Mouse (Mus musculus): ENCODE measurements around the gene Adra1b. TPM values are rescaled to one million over a fixed set of nuclear protein-coding genes. Genes with fewer than 3 reads are reported as not detected.

Adra1b gene
- polyA plus RNA-seq, 1 experiment: not detected

- Histone ChIP-seq H3K27me3 (ENCODE audit: control insufficient read depth, insufficient read depth, low read length, poor library complexity, severe bottlenecking) (peaks cover 7% of the 10 kb centered on the region), H3K4me3 (ENCODE audit: low read depth, low read length) (no peak overlapping the region), H3K9ac (ENCODE audit: low read depth, poor library complexity, severe bottlenecking) (no peak overlapping the region), H3K36me3 (ENCODE audit: control insufficient read depth, insufficient read depth, low read length, poor library complexity, severe bottlenecking) (no peaks in the 10 kb centered on the region), H3K4me1 (ENCODE audit: control insufficient read depth, insufficient read depth, low read length) (no peaks in the 10 kb centered on the region), H3K9me3 (replicated peaks; ENCODE audit: control insufficient read depth, insufficient read depth, low read length, poor library complexity, severe bottlenecking) (no peaks in the 10 kb centered on the region), H3K27ac (ENCODE audit: insufficient read depth, low read length) (no peak overlapping the region)
- TF ChIP-seq POLR2A (IDR thresholded peaks at IDR 0.05; ENCODE audit: insufficient read depth, low read length): no peak
- no peak for TF ChIP-seq CTCF (IDR thresholded peaks at IDR 0.05; ENCODE audit: low read depth, low read length)
- no peak for TF ChIP-seq EP300 (IDR thresholded peaks at IDR 0.05; ENCODE audit: insufficient read depth, low read depth, low read length)
Measured at GRCm38 (mm10) chr11:43840491-43840890, 60.5 kb downstream of the Adra1b start.

GRCm38 (mm10) chr11:43835880-43836740 lies 64.9 kb downstream of the Adra1b start:
- Histone ChIP-seq H3K27me3 (ENCODE audit: control insufficient read depth, insufficient read depth, low read length, poor library complexity, severe bottlenecking) (peaks cover 13% of the 10 kb centered on the region), H3K4me3 (ENCODE audit: low read depth, low read length) (peak overlapping the region; percentile 47), H3K36me3 (ENCODE audit: control insufficient read depth, insufficient read depth, low read length, poor library complexity, severe bottlenecking) (no peaks in the 10 kb centered on the region), H3K4me1 (ENCODE audit: control insufficient read depth, insufficient read depth, low read length) (no peaks in the 10 kb centered on the region), H3K27ac (ENCODE audit: insufficient read depth, low read length) (no peak overlapping the region), H3K9ac (ENCODE audit: low read depth, poor library complexity, severe bottlenecking) (peak overlapping the region; percentile 22), H3K9me3 (replicated peaks; ENCODE audit: control insufficient read depth, insufficient read depth, low read length, poor library complexity, severe bottlenecking) (no peaks in the 10 kb centered on the region)
- TF ChIP-seq CTCF (IDR thresholded peaks at IDR 0.05; ENCODE audit: low read depth, low read length): peak; percentile 38
- TF ChIP-seq EP300 (IDR thresholded peaks at IDR 0.05; ENCODE audit: insufficient read depth, low read depth, low read length): no peak

- TF ChIP-seq POLR2A (IDR thresholded peaks at IDR 0.05; ENCODE audit: insufficient read depth, low read length) (no peak), CTCF (IDR thresholded peaks at IDR 0.05; ENCODE audit: low read depth, low read length) (no peak), EP300 (IDR thresholded peaks at IDR 0.05; ENCODE audit: insufficient read depth, low read depth, low read length) (no peak)
- Histone ChIP-seq H3K9ac (ENCODE audit: low read depth, poor library complexity, severe bottlenecking) (no peak overlapping the region), H3K27me3 (ENCODE audit: control insufficient read depth, insufficient read depth, low read length, poor library complexity, severe bottlenecking) (peaks cover 13% of the 10 kb centered on the region), H3K4me3 (ENCODE audit: low read depth, low read length) (peak overlapping the region; percentile 47), H3K36me3 (ENCODE audit: control insufficient read depth, insufficient read depth, low read length, poor library complexity, severe bottlenecking) (no peaks in the 10 kb centered on the region), H3K9me3 (replicated peaks; ENCODE audit: control insufficient read depth, insufficient read depth, low read length, poor library complexity, severe bottlenecking) (no peaks in the 10 kb centered on the region), H3K27ac (ENCODE audit: insufficient read depth, low read length) (no peak overlapping the region), H3K4me1 (ENCODE audit: control insufficient read depth, insufficient read depth, low read length) (no peaks in the 10 kb centered on the region)
Measured at GRCm38 (mm10) chr11:43835456-43835855, 65.6 kb downstream of the Adra1b start.

- H3K27ac ChIP-seq (ENCODE audit: insufficient read depth, low read length): no peak overlapping the region
- no peaks in the 10 kb centered on the region for H3K9me3 ChIP-seq (replicated peaks; ENCODE audit: control insufficient read depth, insufficient read depth, low read length, poor library complexity, severe bottlenecking)
- TF ChIP-seq CTCF (IDR thresholded peaks at IDR 0.05; ENCODE audit: low read depth, low read length): no peak
- no peak for TF ChIP-seq POLR2A (IDR thresholded peaks at IDR 0.05; ENCODE audit: insufficient read depth, low read length)
- TF ChIP-seq EP300 (IDR thresholded peaks at IDR 0.05; ENCODE audit: insufficient read depth, low read depth, low read length): no peak
- no peak overlapping the region for H3K9ac ChIP-seq (ENCODE audit: low read depth, poor library complexity, severe bottlenecking)
- no peak overlapping the region for H3K4me3 ChIP-seq (ENCODE audit: low read depth, low read length)
- H3K27me3 ChIP-seq (ENCODE audit: control insufficient read depth, insufficient read depth, low read length, poor library complexity, severe bottlenecking): peaks cover 13% of the 10 kb centered on the region
- no peaks in the 10 kb centered on the region for H3K36me3 ChIP-seq (ENCODE audit: control insufficient read depth, insufficient read depth, low read length, poor library complexity, severe bottlenecking)
- no peaks in the 10 kb centered on the region for H3K4me1 ChIP-seq (ENCODE audit: control insufficient read depth, insufficient read depth, low read length)
Measured at GRCm38 (mm10) chr11:43834531-43834930, 66.5 kb downstream of the Adra1b start.

- Histone ChIP-seq H3K27me3 (ENCODE audit: control insufficient read depth, insufficient read depth, low read length, poor library complexity, severe bottlenecking) (peaks cover 8% of the 10 kb centered on the region), H3K27ac (ENCODE audit: insufficient read depth, low read length) (no peak overlapping the region), H3K9ac (ENCODE audit: low read depth, poor library complexity, severe bottlenecking) (no peak overlapping the region), H3K9me3 (replicated peaks; ENCODE audit: control insufficient read depth, insufficient read depth, low read length, poor library complexity, severe bottlenecking) (no peaks in the 10 kb centered on the region), H3K4me3 (ENCODE audit: low read depth, low read length) (no peak overlapping the region), H3K4me1 (ENCODE audit: control insufficient read depth, insufficient read depth, low read length) (no peaks in the 10 kb centered on the region), H3K36me3 (ENCODE audit: control insufficient read depth, insufficient read depth, low read length, poor library complexity, severe bottlenecking) (no peaks in the 10 kb centered on the region)
- no peak for TF ChIP-seq POLR2A (IDR thresholded peaks at IDR 0.05; ENCODE audit: insufficient read depth, low read length)
- TF ChIP-seq EP300 (IDR thresholded peaks at IDR 0.05; ENCODE audit: insufficient read depth, low read depth, low read length): no peak
- TF ChIP-seq CTCF (IDR thresholded peaks at IDR 0.05; ENCODE audit: low read depth, low read length): no peak
Measured at GRCm38 (mm10) chr11:43831530-43831929, 69.5 kb downstream of the Adra1b start.

- Histone ChIP-seq H3K4me3 (ENCODE audit: low read depth, low read length) (no peak overlapping the region), H3K9ac (ENCODE audit: low read depth, poor library complexity, severe bottlenecking) (no peak overlapping the region), H3K36me3 (ENCODE audit: control insufficient read depth, insufficient read depth, low read length, poor library complexity, severe bottlenecking) (no peaks in the 10 kb centered on the region), H3K4me1 (ENCODE audit: control insufficient read depth, insufficient read depth, low read length) (no peaks in the 10 kb centered on the region), H3K27me3 (ENCODE audit: control insufficient read depth, insufficient read depth, low read length, poor library complexity, severe bottlenecking) (no peaks in the 10 kb centered on the region), H3K27ac (ENCODE audit: insufficient read depth, low read length) (no peak overlapping the region), H3K9me3 (replicated peaks; ENCODE audit: control insufficient read depth, insufficient read depth, low read length, poor library complexity, severe bottlenecking) (no peaks in the 10 kb centered on the region)
- TF ChIP-seq EP300 (IDR thresholded peaks at IDR 0.05; ENCODE audit: insufficient read depth, low read depth, low read length) (no peak), CTCF (IDR thresholded peaks at IDR 0.05; ENCODE audit: low read depth, low read length) (no peak), POLR2A (IDR thresholded peaks at IDR 0.05; ENCODE audit: insufficient read depth, low read length) (no peak)
Measured at GRCm38 (mm10) chr11:43826769-43827168, 74.2 kb downstream of the Adra1b start.
